Mouse (Mus musculus) heart, postnatal 0 days (tissue): Measurements from ENCODE around the gene Arhgap29. TPM values are rescaled to one million over a fixed set of nuclear protein-coding genes. Genes with fewer than 3 reads are reported as not detected.

Experiments
- ATAC-seq: fragments of 200-750 bp; cut with Nextera tagmentation; 2 replicates; pipeline ENCODE4 v1.8.0; 2017; ENCODE audit warnings: low read depth, moderate number of reproducible peaks, moderate library complexity; ENCODE audit not compliant: insufficient read depth
- DNase-seq: peaks from one replicate; pipeline ENCODE4 v3.0.0-alpha.2; 2016; ENCODE audit warnings: low spot score
- H3K27ac ChIP-seq: fragments of 300-500 bp; sonication (generic); 2 replicates; pipeline ENCODE4 v1.5.1; 2014; ENCODE audit warnings: low read depth, mild to moderate bottlenecking
- H3K27me3 ChIP-seq: fragments of 300-500 bp; sonication (generic); 2 replicates; pipeline ENCODE4 v1.6.1; 2014; ENCODE audit warnings: low read length, mixed read lengths; ENCODE audit not compliant: control insufficient read depth, insufficient read depth
- H3K36me3 ChIP-seq: fragments of 300-500 bp; sonication (generic); replicated peaks from 2 replicates; pipeline ENCODE4 v1.6.1; 2014; ENCODE audit warnings: low read length, mixed read lengths; ENCODE audit not compliant: control insufficient read depth, insufficient read depth
- H3K4me1 ChIP-seq: fragments of 300-500 bp; sonication (generic); 2 replicates; pipeline ENCODE4 v1.6.1; 2014; ENCODE audit warnings: antibody characterized with exemption; ENCODE audit not compliant: control insufficient read depth, insufficient read depth
- H3K4me2 ChIP-seq: fragments of 300-500 bp; sonication (generic); 2 replicates; pipeline ENCODE4 v1.6.1; 2014; ENCODE audit warnings: low read depth, mild to moderate bottlenecking, low read length, moderate library complexity
- H3K4me3 ChIP-seq: fragments of 300-500 bp; sonication (generic); 2 replicates; pipeline ENCODE4 v1.5.1; 2014; ENCODE audit warnings: low read depth, low read length
- H3K9ac ChIP-seq: fragments of 300-500 bp; sonication (generic); replicated peaks from 2 replicates; pipeline ENCODE4 v1.6.1; 2014; ENCODE audit warnings: low read depth, low read length, mixed read lengths
- H3K9me3 ChIP-seq: fragments of 300-500 bp; sonication (generic); replicated peaks from 2 replicates; pipeline ENCODE4 v1.6.1; 2016; ENCODE audit warnings: low read length; ENCODE audit not compliant: control insufficient read depth
- CTCF ChIP-seq: IDR thresholded peaks from 2 replicates; pipeline ENCODE4 v1.5.1; 2016; ENCODE audit warnings: antibody characterized with exemption, control low read depth, low read depth
- EP300 ChIP-seq: IDR thresholded peaks from 2 replicates; pipeline ENCODE4 v1.6.1; 2016; ENCODE audit warnings: antibody characterized with exemption, low read depth
- WGBS: fragments of 180-500 bp; shearing (Covaris S2); extraction: QIAGEN DNeasy Blood & Tissue Kit; methylation state at CpG from one replicate; pipeline ENCODE4 v1.1.7; 2014; 5-methylcytosine and 5-hydroxymethylcytosine counted together
- polyA plus RNA-seq: library from polyadenylated mRNA; unstranded; fragments of >200 nt; fragmentation: Nextera tagmentation; extraction: Ambion mirVana; gene quantifications from 2 replicates; pipeline ENCODE4 v1.2.1, GENCODE M21; 2015
- total RNA-seq: library from RNA; depleted of rRNA; stranded (reverse); fragments of >200 nt; gene quantifications from 2 replicates; pipeline ENCODE4 v1.2.3, GENCODE M21; 2014; ENCODE audit warnings: low replicate concordance

Gene Arhgap29
- total and polyA plus RNA-seq, 2 experiments from 2014 or later: 29.5 to 80.9 TPM

DNA sequence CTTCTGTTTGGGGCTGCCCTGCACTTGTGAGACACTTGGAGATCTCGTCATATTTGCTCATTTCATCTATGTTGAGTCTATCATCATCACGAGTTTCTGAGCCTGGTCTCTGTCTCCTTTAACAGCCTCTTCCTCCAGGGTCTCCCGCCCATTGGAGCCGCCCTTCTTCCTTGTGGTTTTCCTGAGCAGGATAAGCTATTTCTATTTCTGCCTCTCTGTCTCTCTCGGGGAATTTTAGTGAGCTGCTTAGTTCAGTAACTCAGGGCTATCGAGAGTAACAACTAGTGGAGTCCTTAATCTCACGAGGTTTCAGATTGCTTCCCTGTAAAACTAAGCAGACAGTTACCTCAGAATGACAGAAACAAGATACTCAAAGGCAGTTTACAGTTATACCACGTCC, 90.8 kb downstream of the Arhgap29 start:
- peaks cover 33% of the 10 kb centered on the region for H3K4me1 ChIP-seq
- H3K27ac ChIP-seq: peak overlapping the region; percentile 28
- H3K4me3 ChIP-seq: no peak overlapping the region
- 0 out of 2 replicates have a peak, but pooled peaks have one; percentile 30 for ATAC-seq
- 2% methylated on average over 8 of the region's 8 CpGs for WGBS
- H3K9me3 ChIP-seq: no peaks in the 10 kb centered on the region
- H3K9ac ChIP-seq: no peak overlapping the region; the same call in 1 of the 2 replicates
- peak overlapping the region; percentile 6; the same call in 1 of the 2 replicates for H3K4me2 ChIP-seq
- no peak for DNase-seq
- no peaks in the 10 kb centered on the region for H3K27me3 ChIP-seq
- TF ChIP-seq CTCF (no peak), EP300 (no peak)
- no peaks in the 10 kb centered on the region for H3K36me3 ChIP-seq

DNA sequence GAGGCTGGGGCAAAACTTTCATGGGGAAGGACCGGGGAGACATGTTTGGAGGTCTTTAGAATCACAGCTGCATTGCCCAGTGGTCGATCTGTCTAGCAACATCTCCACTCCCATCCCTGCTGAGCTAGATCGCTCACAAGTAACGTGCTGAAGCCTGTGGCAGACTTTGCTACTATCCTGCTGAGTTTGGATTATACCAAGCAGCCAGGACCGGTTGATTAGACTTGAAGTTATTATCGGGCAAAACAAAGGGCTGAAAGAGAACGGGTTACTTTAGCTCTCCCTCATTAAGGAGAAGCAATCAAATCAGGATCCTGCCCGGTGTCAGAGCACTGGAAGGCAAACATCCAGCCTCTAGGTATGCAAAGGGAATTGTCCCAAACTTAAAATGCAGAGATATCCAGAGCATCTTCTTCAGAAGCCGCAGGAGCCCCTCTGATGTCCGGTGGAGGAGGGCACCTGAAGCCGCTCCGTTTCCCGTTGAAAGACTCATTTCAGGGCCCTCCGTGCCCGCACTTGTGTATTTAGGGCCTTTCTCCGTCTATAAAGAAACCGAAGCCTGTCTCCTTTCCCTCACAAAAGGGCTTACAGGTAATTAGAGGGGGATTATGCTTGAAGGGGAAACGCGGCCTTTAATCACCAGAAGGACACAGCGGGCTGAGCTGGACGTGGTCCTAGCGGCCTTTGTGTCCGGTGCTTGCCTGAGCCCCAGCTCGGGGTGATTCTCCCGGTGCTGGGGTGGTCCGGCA, 91.6 kb downstream of the Arhgap29 start, which contains the start of gene Abca4:
Gene Abca4, plus strand, starts transcription at position 645 of the 749 bp plus-strand sequence.
- Histone ChIP-seq H3K36me3 (no peaks in the 10 kb centered on the region), H3K4me1 (peaks cover 41% of the 10 kb centered on the region), H3K4me3 (no peak within 1 kb of the TSS), H3K4me2 (peak within 1 kb of the TSS; percentile 6; the same call in 1 of the 2 replicates), H3K27me3 (no peaks in the 10 kb centered on the region), H3K9me3 (no peaks in the 10 kb centered on the region), H3K9ac (no peak within 1 kb of the TSS; the same call in 1 of the 2 replicates), H3K27ac (peak within 1 kb of the TSS; percentile 28; the same call in 1 of the 2 replicates)
- no peak for TF ChIP-seq EP300
- no peak for TF ChIP-seq CTCF
- WGBS: 49% methylated on average over 26 of the region's 26 CpGs
- no peak for ATAC-seq
- DNase-seq: no peak

DNA sequence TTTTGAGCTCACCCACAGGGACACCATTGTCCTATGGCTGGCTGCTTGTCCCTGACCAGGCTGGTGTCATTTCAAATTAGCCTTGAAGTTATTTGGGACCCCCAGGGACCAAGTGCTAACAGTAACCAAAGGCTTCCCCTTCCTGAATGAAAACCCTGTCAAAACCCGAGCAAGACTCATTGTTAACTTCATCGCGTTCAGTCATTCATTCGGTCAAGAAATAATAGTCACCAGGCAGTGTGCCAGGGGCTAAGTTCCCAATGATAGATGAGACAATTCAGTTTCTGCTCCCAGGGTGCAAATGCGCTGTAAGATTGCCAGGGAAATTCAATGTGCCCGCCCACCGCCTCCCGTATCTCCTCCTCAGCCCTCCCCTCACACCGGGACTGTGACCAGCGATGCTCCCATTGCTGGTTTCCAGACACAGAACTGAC, 93.9 kb downstream of the Arhgap29 start:
- Histone ChIP-seq H3K9me3 (no peaks in the 10 kb centered on the region), H3K4me3 (no peak overlapping the region), H3K4me2 (no peak overlapping the region), H3K9ac (no peak overlapping the region), H3K27ac (no peak overlapping the region), H3K27me3 (no peaks in the 10 kb centered on the region), H3K4me1 (peaks cover 41% of the 10 kb centered on the region), H3K36me3 (no peaks in the 10 kb centered on the region)
- DNase-seq (peak; percentile 46), ATAC-seq (no peak)
- no peak for TF ChIP-seq EP300
- 45% methylated on average over 10 of the region's 10 CpGs for WGBS

DNA sequence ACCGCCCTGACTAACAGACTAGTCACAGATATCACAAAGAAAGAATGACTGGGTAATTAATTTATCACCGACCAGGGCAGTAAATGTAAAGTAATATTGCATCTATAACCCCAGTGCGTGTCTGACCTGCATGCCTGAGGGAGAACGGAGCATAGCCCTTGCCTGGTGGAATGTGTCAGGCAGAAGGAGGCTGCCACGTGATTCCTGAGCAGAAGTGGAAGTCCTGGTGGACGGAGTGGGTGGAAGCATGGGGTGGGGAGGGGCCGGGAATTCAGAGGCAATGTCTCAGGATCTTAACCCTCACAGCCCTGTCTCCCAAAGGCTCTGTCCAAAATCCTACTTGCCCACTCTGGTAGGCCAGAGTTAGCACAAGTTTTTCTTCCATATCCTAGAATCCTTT, 95.1 kb downstream of the Arhgap29 start:
- no peak overlapping the region for H3K9ac ChIP-seq
- no peaks in the 10 kb centered on the region for H3K36me3 ChIP-seq
- no peak for DNase-seq
- WGBS: 19% methylated on average over 7 of the region's 7 CpGs
- H3K4me2 ChIP-seq: no peak overlapping the region
- no peak overlapping the region for H3K4me3 ChIP-seq
- TF ChIP-seq CTCF: no peak; the same call in 1 of the 2 replicates
- H3K27me3 ChIP-seq: no peaks in the 10 kb centered on the region
- peaks cover 38% of the 10 kb centered on the region for H3K4me1 ChIP-seq
- 0 out of 2 replicates have a peak overlapping the region, but pooled peaks have one; percentile 40 for H3K27ac ChIP-seq
- ATAC-seq: peak; percentile 67
- H3K9me3 ChIP-seq: no peaks in the 10 kb centered on the region

DNA sequence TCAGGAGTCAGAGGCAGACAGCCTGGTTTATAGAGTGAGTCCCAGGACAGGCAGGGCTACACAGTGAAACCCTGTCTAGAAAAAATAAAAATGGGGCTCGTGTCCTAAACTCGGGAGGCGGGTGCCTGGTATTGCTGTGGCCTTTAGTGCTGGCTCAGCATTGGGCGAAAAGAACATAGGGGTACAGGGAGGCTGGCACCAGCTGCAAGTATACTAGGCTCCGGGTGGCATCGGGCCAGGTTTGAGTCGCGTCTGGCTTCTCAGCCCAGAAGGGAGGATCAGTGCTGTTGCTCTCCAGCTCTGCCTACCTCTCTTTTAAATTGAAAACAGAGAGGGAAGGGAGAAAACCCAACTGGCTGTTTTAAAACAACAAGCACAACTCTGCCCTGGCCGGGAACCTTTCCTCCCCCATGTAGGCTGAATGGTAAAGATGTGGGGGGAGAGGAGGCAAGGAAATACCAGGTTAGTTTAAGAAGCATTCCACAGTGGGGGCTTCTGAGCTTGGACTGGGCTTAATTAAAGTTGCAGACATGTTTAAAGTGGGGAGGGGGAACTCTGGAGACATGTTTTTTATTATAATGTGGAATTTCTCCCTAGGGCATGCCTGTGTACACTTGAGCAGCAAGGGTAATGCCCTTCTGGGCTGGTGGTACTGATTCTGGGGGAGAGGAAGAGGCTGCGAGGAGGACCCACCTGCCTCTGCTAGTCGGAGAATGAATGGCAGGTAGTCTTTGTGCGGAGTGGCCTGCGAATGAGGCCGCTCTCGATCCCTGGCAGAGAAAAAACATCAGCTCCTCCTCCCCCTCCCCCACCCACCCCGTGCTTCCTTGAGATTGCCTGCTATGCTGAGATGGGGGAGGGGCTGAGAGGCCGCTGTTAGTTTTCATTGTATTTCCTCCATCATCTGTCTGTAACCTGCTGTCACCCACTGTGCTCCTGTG, 95.8 kb downstream of the Arhgap29 start:
- Histone ChIP-seq H3K9me3 (no peaks in the 10 kb centered on the region), H3K4me1 (peaks cover 32% of the 10 kb centered on the region), H3K4me3 (no peak overlapping the region), H3K27me3 (no peaks in the 10 kb centered on the region), H3K9ac (no peak overlapping the region; the same call in 1 of the 2 replicates), H3K27ac (0 out of 2 replicates have a peak overlapping the region, but pooled peaks have one; percentile 40), H3K4me2 (no peak overlapping the region; the same call in 1 of the 2 replicates), H3K36me3 (no peaks in the 10 kb centered on the region)
- DNase-seq (no peak), ATAC-seq (peak; percentile 44)
- 17% methylated on average over 17 of the region's 17 CpGs for WGBS
- no peak for TF ChIP-seq CTCF
- TF ChIP-seq EP300: no peak
